Mouse (Mus musculus) skeletal muscle tissue, postnatal 0 days (tissue): ENCODE results near the gene Ccl27b. TPM values are rescaled to one million over a fixed set of nuclear protein-coding genes. Genes with fewer than 3 reads are reported as not detected.

ENCODE experiments used
- polyA plus RNA-seq: library from polyadenylated mRNA; unstranded; fragments of >200 nt; fragmentation: Nextera tagmentation; extraction: Ambion mirVana; gene quantifications from 2 replicates; pipeline ENCODE4 v1.2.1, GENCODE M21; 2015

Ccl27b gene
- polyA plus RNA-seq: not detected in 2 replicates

DNA sequence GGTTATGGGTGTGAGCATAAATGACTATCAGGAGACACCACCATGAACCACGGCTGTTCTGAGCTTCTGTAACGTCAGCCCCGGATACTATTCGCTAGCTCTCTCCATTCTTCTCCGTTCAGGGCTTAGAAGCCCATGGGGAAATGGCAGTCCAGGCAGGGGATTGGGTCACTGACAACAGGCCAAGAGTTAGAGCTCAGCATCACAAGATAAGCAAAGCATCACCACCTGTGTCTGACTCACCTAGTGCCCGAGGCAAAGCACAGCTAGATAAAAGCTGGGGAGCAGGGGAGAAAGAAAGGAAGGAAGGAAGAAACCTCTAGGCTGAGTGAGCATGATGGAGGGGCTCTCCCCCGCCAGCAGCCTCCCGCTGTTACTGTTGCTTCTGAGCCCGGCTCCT is at the start of gene Ccl27b:
Gene Ccl27b, plus strand, starts transcription at position 301 of the 400 bp plus-strand sequence.

GRCm38 (mm10) chr4:42611895-42612294 is 43.2 kb upstream of the Ccl27b start, which contains the start of gene Gm10591:
Gene Gm10591 (plus strand): TSS chr4:42612195.

DNA sequence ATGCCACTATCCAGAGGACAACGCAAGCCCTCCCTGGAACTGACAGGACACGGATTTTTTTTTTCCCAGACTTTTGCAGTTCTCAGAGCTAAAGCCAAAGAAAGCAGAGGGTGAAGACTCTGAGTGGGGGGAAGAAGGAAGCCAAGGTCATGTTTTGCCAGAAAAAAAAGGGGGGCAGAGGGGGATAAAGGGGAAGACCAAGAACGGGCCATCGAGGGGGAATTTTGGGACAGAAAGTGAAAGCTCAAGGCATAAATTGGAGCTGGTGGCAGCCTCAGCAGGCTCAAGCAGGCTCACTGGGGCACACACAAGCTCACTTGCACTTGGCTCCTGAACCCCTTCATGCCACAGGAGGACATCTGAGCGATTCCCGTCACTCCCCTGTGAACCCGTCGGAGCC is 25.6 kb upstream of the Ccl27b start, which contains the start of gene Gm2564:
Gene Gm2564, plus strand, starts transcription at position 301 of the 400 bp plus-strand sequence.

DNA sequence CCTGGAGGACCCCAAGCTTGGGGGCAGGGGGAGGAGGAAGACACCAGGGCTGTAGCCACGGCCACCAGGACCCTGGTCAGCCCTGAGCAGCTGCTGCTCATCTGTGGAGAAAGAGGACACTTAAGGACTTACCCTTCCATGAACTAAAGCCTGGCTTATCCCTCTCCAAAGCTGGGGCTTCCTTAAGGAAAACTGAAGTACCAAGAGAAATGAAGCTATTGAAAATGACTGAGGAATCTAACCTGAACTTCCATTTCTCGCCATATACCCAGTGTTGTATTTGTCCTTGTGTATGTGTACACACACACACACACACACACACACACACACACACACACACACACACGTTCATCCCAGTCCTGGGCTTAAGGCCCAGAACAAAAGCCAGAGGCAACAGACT is 6.7 kb downstream of the Ccl27b start, which contains the start of gene Il11ra2:
Gene Il11ra2, minus strand, starts transcription at position 101 of the 400 bp plus-strand sequence.

Other genes starting within 250 kb of the Ccl27b start
- not detected in 2 replicates for gene Gm21586, start 215.9 kb upstream of the Ccl27b start, polyA plus RNA-seq
- not detected in 2 replicates for gene Gm2163, start 188.5 kb upstream of the Ccl27b start, polyA plus RNA-seq
- gene Fam205a2, start 127.1 kb upstream of the Ccl27b start, polyA plus RNA-seq: not detected in 2 replicates
- gene Gm10591, start 43.1 kb upstream of the Ccl27b start, polyA plus RNA-seq: not detected in 2 replicates
- gene Gm2564, start 25.5 kb upstream of the Ccl27b start, polyA plus RNA-seq: 1.3 TPM in 1 of 2 replicates, not detected in the other
- gene Il11ra2, start 6.6 kb downstream of the Ccl27b start, polyA plus RNA-seq: not detected in 2 replicates
- not detected in 2 replicates for gene 4930578G10Rik, start 80.3 kb downstream of the Ccl27b start, polyA plus RNA-seq
- 0.32 and 0.60 TPM in 2 replicates for gene Ccl19, start 101.3 kb downstream of the Ccl27b start, polyA plus RNA-seq
- 10.1 and 10.8 TPM in 2 replicates for gene Ccl21a, start 118.7 kb downstream of the Ccl27b start, polyA plus RNA-seq
- gene Fam205a1, start 198.6 kb downstream of the Ccl27b start, polyA plus RNA-seq: not detected in 2 replicates
- 0.04 TPM in 1 of 2 replicates, not detected in the other for gene Gm12394, start 201.5 kb downstream of the Ccl27b start, polyA plus RNA-seq
- 0.21 TPM in 1 of 2 replicates, not detected in the other for gene Fam205c, start 219.0 kb downstream of the Ccl27b start, polyA plus RNA-seq